Mouse (Mus musculus) heart, adult 2 months (tissue): ENCODE measurements around the gene Ctse. TPM values are rescaled to one million over a fixed set of nuclear protein-coding genes. Genes with fewer than 3 reads are reported as not detected.

Experiments used
- DNase-seq, 2 experiments: peaks; one replicate each; pipeline ENCODE4 v3.0.0; 2021
- H3K27ac ChIP-seq: fragments of 200-600 bp; 2 replicates; pipeline ENCODE4 v1.8.1; 2022
- H3K27me3 ChIP-seq: fragments of 200-500 bp; 2 replicates; pipeline ENCODE4 v1.6.1; 2012; ENCODE audit warnings: mild to moderate bottlenecking, low read length, inconsistent platforms, mixed read lengths; ENCODE audit not compliant: control insufficient read depth, insufficient read depth
- H3K36me3 ChIP-seq: fragments of 200-500 bp; 2 replicates; pipeline ENCODE4 v1.6.1; 2012; ENCODE audit warnings: low read length, inconsistent platforms; ENCODE audit not compliant: control insufficient read depth, insufficient read depth
- H3K4me1 ChIP-seq: fragments of 200-500 bp; 2 replicates; pipeline ENCODE4 v1.6.1; 2011; ENCODE audit warnings: low read length; ENCODE audit not compliant: control insufficient read depth, insufficient read depth
- H3K4me3 ChIP-seq: fragments of 200-600 bp; 2 replicates; pipeline ENCODE4 v1.8.1; 2022
- H3K79me2 ChIP-seq: fragments of 200-500 bp; replicated peaks from 2 replicates; pipeline ENCODE4 v1.6.1; 2012; ENCODE audit warnings: mild to moderate bottlenecking, inconsistent platforms, low read length, moderate library complexity, mixed read lengths; ENCODE audit not compliant: control insufficient read depth, insufficient read depth
- H3K9ac ChIP-seq: fragments of 200-500 bp; 2 replicates; pipeline ENCODE4 v1.6.1; 2012; ENCODE audit warnings: low read depth, mild to moderate bottlenecking, control low read depth, inconsistent platforms, low read length, mixed read lengths
- CTCF ChIP-seq: fragments of 200-600 bp; IDR thresholded peaks from 2 replicates; pipeline ENCODE4 v1.8.1; 2022; ENCODE audit warnings: antibody characterized with exemption, mild to moderate bottlenecking, moderate library complexity
- EP300 ChIP-seq: fragments of 200-500 bp; IDR thresholded peaks from 2 replicates; pipeline ENCODE4 v1.6.1; 2011; ENCODE audit warnings: low read depth, low read length, control low read depth; ENCODE audit not compliant: insufficient read depth
- POLR2A ChIP-seq: fragments of 200-500 bp; IDR thresholded peaks from 2 replicates; pipeline ENCODE4 v1.6.1; 2011; ENCODE audit warnings: mild to moderate bottlenecking, low read depth, low read length, control low read depth; ENCODE audit not compliant: insufficient read depth
- WGBS: fragments of 180-500 bp; shearing (Covaris S2); methylation state at CpG from one replicate; pipeline ENCODE4 v1.1.7; 2018; 5-methylcytosine and 5-hydroxymethylcytosine counted together
- intact Hi-C: fragments of 180-260 bp; cut with DNase I; formaldehyde crosslinking; loops from one replicate; pipeline ENCODE4 v1.15.1; 2025
- polyA plus RNA-seq: library from polyadenylated mRNA; depleted of rRNA; stranded (reverse); fragments of >200 nt; gene quantifications from 2 replicates; pipeline ENCODE4 v1.2.3, GENCODE M21; 2012
- total RNA-seq, 2 experiments: library from RNA; stranded (reverse); gene quantifications; 2 replicates each; pipeline ENCODE4 v1.2.3; 2021

Ctse gene
- total and polyA plus RNA-seq, 3 experiments, result 0.39 to 0.86 (median 0.63) TPM

- WGBS, result under 1% methylated on average over 11 of the region's 11 CpGs
- no peak overlapping the region for H3K4me3 ChIP-seq
- TF ChIP-seq CTCF (peak; percentile 97; the same call in 1 of the 2 replicates), POLR2A (no peak), EP300 (0 out of 2 replicates have a peak, but pooled peaks have one; percentile 35)
- intact Hi-C loops, result loop anchor here (1.0 kb wide), 1 partner anchor 45 kb away; no protein-coding TSS in a partner anchor
- peak; percentile 86 to 90 for DNase-seq
- H3K27ac ChIP-seq, result no peak overlapping the region
- H3K9ac ChIP-seq, result no peak overlapping the region
- no peaks in the 10 kb centered on the region for H3K79me2 ChIP-seq
- no peaks in the 10 kb centered on the region; the same call in 1 of the 2 replicates for H3K4me1 ChIP-seq
- no peaks in the 10 kb centered on the region for H3K36me3 ChIP-seq
- H3K27me3 ChIP-seq, result no peaks in the 10 kb centered on the region
These were observed 19.8 kb downstream of the Ctse start for GRCm38 (mm10) chr1:131657945-131658354.

GRCm38 (mm10) chr1:131659512-131660085 lies 21.5 kb downstream of the Ctse start:
- H3K27ac ChIP-seq, result no peak overlapping the region
- H3K9ac ChIP-seq, result no peak overlapping the region
- DNase-seq, result no peak
- H3K36me3 ChIP-seq, result no peaks in the 10 kb centered on the region
- no peaks in the 10 kb centered on the region; the same call in 1 of the 2 replicates for H3K4me1 ChIP-seq
- WGBS, result 49% methylated on average over 5 of the region's 5 CpGs
- no peaks in the 10 kb centered on the region for H3K27me3 ChIP-seq
- no peak overlapping the region for H3K4me3 ChIP-seq
- no peak for TF ChIP-seq CTCF
- TF ChIP-seq EP300, result no peak
- no peak for TF ChIP-seq POLR2A
- intact Hi-C loops, result loop anchor here (10.0 kb wide), 1 partner anchor 385 kb away; the partner anchor contains the start of gene Ikbke
- no peaks in the 10 kb centered on the region for H3K79me2 ChIP-seq

GRCm38 (mm10) chr1:131660266-131660665 lies 22.2 kb downstream of the Ctse start:
- no peaks in the 10 kb centered on the region for H3K36me3 ChIP-seq
- DNase-seq, result no peak
- WGBS, result 74% methylated on average over 2 of the region's 2 CpGs
- intact Hi-C loops, result loop anchor here (10.0 kb wide), 1 partner anchor 385 kb away; the partner anchor contains the start of gene Ikbke
- no peak overlapping the region for H3K27ac ChIP-seq
- TF ChIP-seq POLR2A, result no peak
- TF ChIP-seq CTCF, result no peak
- no peak for TF ChIP-seq EP300
- no peak overlapping the region for H3K4me3 ChIP-seq
- H3K4me1 ChIP-seq, result no peaks in the 10 kb centered on the region; the same call in 1 of the 2 replicates
- no peak overlapping the region for H3K9ac ChIP-seq
- no peaks in the 10 kb centered on the region for H3K79me2 ChIP-seq
- no peaks in the 10 kb centered on the region for H3K27me3 ChIP-seq

DNA sequence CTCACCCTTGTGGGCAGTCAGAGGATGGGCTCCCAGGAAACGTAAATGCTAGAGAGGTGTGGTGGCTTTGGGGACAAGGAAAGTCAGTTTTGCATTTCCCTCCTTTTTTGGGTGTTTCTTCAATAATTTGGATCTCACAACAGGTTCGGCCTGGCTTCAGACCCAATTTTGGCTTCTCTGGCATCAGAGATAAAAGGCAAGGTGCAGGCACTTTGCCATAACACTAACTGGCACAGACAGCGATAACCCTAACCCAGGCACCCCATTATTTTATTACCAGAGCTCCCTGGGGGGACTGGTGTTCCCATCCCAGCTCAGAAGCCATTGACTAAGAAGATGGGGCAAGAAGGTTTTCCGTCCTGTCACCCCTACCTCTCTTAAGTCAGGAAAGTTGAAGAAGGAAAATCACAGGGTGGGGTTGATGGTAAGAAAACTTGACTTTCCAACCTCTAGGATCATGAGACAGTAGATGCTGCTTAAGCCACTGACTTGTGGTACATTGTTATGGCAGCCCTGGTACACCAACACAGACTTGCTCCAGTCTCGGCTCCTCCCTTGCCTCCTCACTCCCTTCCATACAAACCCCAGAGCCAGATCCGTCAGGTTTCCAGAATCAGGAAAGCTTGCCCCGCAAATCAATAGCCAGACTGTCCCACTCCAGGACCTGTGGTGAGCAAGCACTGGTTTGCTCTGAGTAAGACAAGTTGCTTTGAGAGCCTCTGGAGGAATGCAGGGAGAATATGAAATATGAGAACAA lies 22.8 kb downstream of the Ctse start:
- no peak overlapping the region for H3K27ac ChIP-seq
- H3K4me1 ChIP-seq, result no peaks in the 10 kb centered on the region; the same call in 1 of the 2 replicates
- H3K27me3 ChIP-seq, result no peaks in the 10 kb centered on the region
- H3K79me2 ChIP-seq, result no peaks in the 10 kb centered on the region
- TF ChIP-seq EP300 (no peak), POLR2A (no peak), CTCF (no peak)
- H3K4me3 ChIP-seq, result no peak overlapping the region
- H3K9ac ChIP-seq, result no peak overlapping the region
- H3K36me3 ChIP-seq, result no peaks in the 10 kb centered on the region
- intact Hi-C loops, result loop anchor here (10.0 kb wide), 1 partner anchor 386 kb away; the partner anchor contains the start of gene Ikbke
- WGBS, result 77% methylated on average over 7 of the region's 7 CpGs
- DNase-seq, result no peak

- TF ChIP-seq CTCF (no peak), POLR2A (no peak), EP300 (no peak)
- Histone ChIP-seq H3K79me2 (no peaks in the 10 kb centered on the region), H3K36me3 (no peaks in the 10 kb centered on the region), H3K4me1 (no peaks in the 10 kb centered on the region; the same call in 1 of the 2 replicates), H3K27me3 (no peaks in the 10 kb centered on the region), H3K4me3 (no peak overlapping the region), H3K9ac (no peak overlapping the region), H3K27ac (no peak overlapping the region)
- DNase-seq, result no peak
- 65% methylated on average over 3 of the region's 3 CpGs for WGBS
- intact Hi-C loops, result loop anchor here (10.0 kb wide), 1 partner anchor 387 kb away; the partner anchor contains the start of gene Ikbke
These were observed 23.6 kb downstream of the Ctse start for GRCm38 (mm10) chr1:131661749-131662148.
